Mouse (Mus musculus): ENCODE data around the gene Foxa2.

Gene Foxa2

DNA sequence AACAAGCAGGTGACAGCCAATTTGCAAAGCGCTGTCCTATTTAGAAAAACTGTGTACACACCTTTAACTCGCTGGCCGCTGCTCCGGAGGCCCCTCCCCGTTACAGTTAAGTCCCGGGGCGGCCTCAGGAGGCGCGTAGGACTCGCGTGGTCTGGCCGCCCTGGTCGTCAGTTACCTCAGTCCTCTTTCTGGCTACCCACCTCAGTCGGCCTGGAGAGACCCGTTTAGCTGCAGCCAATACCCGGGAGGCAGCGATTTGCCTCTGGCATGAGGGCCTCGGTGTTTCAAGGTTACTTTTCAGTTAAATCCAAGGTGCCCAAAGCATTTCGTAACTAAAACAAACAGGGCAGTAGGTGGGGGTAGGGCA, at the start of gene Foxa2:
Gene Foxa2 (minus strand): TSS at position 171 of the 367 bp plus-strand sequence.
- peak in 1 of 2 experiments; percentile 18 for DNase-seq

DNA sequence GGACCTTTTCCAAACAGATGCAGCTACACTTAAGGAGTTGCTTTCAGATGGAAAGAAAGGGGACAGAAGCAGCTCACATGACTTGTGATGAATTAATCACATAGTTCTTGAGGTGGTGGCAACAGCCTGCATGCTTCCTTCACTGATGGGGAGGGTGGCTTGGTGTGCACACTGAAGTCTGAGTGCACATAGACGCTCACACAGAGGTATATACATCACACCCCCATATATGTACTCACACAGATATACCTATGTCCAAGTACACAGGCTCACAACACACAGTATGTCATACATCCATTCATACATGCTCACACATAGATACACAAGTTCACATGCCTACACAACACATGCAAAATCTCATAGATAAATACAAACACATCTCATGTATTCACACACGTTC, 45.3 kb upstream of the Foxa2 start:
- no peak for DNase-seq

DNA sequence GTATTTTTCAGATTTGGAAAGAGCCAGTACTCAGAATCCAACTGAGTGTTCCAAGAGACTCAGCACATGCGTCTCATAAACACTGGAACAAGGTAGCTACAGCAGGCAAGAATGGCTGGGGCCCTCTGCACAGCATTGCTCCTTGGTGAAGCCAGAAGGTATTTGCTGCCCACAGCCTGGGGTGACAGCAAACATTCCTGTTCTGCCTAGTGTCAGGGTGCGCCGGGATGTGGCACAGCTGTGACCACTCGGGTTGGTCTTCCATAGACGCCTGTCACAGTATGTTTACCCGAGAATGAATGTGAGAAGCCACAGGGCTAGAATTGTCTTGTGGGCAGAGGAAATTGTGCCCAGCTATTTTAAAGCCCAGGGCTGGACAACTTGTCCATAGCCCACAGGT, 44.9 kb upstream of the Foxa2 start:
- peak; percentile 11 to 32 for DNase-seq

GRCm38 (mm10) chr2:148090071-148090470, 43.3 kb upstream of the Foxa2 start:
- DNase-seq, result no peak

DNA sequence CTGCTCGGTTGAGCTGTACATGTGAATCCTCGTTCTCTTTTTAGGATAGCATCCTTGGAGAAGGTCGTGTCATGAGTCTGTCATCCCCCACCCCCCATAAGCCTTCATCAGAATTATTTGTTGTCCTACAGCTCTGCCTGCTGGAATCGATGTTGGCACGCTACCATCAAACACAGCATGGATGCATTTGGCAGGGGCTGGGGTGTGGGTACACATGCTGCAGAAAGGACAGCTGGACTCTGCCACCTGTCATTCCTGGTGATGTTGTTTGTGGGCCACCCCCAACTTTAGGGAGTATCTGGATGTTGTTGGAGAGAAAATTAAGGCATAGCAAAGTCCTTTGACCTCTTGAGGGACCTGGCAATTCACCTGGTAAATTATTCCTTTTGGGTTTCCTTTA, 38.8 kb upstream of the Foxa2 start:
- DNase-seq, result no peak

DNA sequence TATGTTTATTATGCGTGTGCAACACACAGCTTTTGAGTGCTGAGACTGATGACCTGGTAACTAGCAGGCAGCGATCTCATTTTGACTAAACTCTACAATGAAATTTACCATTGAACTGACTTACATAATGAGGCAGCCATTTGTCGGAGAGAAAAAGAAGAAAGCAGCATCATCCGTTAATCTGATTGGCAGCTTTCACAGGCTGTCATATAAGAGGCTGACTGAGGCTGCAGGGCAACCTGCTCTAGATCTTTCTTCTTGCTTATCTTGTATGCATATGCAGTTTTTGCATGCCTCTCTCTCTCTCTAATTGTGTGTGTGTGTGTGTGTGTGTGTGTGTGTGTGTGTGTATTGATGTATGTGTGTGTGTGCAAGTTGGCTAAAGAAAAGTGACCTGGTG, 38.4 kb upstream of the Foxa2 start:
- no peak for DNase-seq

DNA sequence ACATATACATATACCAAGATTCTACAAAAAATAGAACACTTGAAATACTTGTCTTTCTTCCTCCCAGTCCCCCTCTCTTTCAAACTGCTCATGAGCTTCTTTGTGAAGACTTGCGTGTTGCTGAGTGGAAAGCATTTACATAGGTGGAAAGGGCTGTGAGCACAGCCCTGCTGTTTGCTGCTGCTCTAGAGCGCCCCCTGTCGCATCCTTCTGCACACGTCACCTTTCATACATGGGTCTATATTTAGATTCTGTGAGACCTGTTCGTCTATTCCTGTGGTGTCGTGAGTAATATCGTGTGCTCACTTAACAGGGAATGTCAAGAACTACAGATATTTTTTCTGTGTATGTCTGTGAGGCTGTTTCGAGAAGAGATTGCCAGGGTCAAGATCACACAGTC, 35.5 kb upstream of the Foxa2 start:
- peak; percentile 67 to 72 for DNase-seq

DNA sequence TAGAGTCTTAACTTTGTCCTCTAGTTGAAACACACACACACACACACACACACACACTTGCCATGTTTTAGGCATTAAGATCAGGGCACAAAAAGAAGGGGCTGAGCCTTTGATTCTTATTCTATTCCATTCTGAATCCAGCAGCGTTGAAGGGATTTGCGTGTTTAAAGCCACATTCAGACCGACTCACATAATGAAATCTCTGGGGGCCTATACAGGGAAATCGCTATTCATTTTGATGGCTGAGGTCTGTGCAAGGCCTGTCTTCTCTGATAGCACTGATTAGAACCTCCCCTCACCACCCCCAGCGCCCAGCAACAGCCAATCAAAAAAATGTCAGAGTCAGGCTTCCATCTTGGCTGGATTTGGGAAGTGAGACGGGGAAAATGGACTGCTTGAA, 13.9 kb upstream of the Foxa2 start:
- no peak for DNase-seq

GRCm38 (mm10) chr2:148053411-148053810, 6.6 kb upstream of the Foxa2 start:
- no peak for DNase-seq

DNA sequence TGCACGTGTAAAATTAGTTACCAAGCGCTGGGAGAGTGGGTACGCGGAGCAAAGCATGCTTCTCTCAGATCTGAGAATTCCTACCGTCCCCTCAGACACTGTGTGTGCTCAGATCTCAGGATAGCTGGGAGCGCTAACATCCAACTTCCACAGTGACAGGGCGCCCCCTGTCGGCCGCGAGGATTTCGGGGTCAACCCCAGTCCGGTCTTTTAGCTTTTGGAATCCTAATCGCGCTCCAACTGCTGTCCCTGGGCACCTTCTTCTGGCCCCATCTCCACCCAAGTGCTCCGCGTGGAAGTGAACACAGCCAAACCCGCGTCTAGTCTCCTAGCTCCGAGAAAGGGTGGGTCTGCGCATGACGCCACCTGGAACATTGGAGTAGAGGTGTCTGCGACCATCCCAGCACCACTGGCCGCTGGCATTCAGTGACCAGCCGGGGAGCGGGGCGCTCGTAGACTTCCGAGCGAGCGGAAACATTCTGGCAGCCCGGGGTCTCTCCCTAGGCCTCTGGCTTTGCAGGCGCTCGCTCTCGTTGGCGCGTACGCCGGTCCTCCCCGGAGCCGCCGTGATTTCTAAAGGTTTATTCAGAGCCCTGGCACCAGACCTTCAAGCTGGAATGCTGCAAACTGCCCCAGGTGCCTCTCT, 1.8 kb upstream of the Foxa2 start:
- DNase-seq, result peak; percentile 87 to 89

- DNase-seq, result no peak
Observed at GRCm38 (mm10) chr2:148047611-148048010, 842 bp upstream of the Foxa2 start.

- DNase-seq, result peak; percentile 35 to 60
Observed at GRCm38 (mm10) chr2:148045937-148046798, 601 bp downstream of the Foxa2 start.

DNA sequence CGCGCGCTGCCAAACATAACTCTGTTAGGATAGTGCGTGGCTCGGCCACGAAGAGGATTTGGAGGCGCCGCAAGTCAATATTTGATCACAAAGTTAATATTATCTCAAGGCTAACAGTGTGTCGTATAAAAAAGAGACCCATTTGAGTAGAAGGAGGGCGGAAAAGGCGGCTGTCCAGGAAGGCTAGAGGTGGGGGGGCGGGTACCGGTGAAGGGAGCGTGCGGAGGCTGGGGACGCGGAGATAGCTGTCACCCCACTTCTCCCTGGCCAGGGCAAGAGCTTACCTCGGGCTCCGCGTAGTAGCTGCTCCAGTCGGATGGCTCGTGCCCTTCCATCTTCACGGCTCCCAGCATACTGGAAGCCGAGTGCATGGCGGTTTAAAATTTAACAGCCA, 1.2 kb downstream of the Foxa2 start:
- peak in 1 of 2 experiments; percentile 42 for DNase-seq

DNA sequence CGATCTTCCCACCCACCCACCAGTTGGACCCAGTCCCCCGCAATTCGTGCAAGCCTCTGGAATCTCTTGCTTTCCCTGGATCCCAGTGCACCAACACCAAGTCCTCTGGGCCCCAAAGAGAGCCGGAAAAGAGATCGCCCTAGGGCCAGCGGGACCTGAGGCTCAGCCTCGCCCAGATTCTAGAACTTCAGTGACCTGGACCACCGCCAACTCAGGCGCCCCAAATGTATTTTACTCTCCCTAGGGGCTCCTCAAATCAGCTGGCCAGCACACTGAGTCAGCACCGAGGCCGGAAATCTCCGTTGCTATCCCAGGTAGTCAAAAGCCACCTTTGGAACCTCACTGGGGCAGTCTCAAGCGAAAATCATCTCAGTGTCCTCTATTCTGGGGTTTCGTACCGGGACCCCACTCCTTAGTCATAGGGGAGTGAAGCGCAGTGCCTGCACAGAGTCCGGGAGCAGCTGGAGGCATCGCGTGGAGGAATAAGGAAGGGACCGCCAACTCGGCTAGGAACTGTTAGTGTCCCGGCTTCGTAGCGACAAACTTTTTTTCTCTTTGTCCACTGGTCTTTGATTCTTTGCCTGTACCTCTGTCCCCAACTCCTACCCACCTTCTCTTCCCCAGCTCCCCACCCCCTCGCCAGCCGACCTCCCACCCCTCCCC, 1.8 kb downstream of the Foxa2 start:
- peak in 1 of 2 experiments; percentile 22 for DNase-seq

- DNase-seq, result peak; percentile 22 to 28
Observed at GRCm38 (mm10) chr2:148043976-148044876, 2.5 kb downstream of the Foxa2 start.

DNA sequence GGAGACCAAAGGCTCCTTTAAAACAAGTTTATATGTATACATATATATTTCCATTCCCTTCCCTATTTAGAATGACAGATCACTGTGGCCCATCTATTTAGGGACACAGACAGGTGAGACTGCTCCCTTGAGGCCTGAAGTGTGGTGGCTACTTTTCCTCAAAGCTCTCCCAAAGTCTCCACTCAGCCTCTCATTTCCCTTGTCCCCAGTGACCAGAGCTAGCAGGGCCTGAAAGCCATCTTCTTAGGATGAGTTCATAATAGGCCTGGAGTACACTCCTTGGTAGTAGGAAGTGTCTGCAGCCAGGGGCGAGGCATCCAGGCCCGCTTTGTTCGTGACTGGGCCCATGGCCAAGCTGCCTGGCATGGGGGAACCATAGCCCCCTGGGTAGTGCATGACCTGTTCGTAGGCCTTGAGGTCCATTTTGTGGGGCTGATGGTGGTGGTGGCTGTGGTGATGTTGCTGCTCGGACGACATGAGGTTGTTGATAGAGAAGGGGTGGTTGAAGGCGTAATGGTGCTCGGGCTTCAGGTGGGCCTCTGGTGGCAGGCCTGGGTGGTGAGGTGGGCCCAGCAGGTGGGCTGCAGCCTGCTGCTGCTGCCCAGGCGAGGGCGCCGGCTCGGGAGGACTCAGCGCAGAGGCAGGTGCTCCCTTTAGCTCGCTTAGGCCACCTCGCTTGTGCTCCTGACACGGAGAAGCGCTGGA, 3.3 kb downstream of the Foxa2 start:
- DNase-seq, result no peak

- no peak for DNase-seq
Observed at GRCm38 (mm10) chr2:148042126-148042640, 4.6 kb downstream of the Foxa2 start.

DNA sequence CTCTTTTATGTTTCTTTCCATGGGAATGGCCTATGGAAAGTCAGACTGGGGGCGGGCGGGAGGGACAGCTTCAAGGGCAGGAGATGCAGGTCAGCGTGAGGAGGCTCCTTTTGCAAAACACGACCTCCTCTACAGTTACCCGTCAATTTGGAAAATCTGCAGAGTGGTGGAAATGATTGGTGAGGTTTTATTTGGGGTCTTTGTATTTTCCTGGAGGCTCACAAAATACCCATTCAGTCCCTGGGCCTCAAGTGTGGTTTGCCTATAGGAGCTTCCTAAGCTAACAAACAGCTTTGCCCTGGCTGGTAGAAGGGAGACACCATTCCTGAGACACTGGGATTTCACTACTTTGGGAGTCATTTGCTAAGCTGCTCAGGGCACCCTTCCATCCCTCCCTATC, 5.4 kb downstream of the Foxa2 start:
- DNase-seq, result no peak

GRCm38 (mm10) chr2:148040236-148041121, 6.3 kb downstream of the Foxa2 start:
- DNase-seq, result peak in 1 of 2 experiments; percentile 22
